ENCODE assay signal across 25 mouse cellular contexts in the genomic region with DNA sequence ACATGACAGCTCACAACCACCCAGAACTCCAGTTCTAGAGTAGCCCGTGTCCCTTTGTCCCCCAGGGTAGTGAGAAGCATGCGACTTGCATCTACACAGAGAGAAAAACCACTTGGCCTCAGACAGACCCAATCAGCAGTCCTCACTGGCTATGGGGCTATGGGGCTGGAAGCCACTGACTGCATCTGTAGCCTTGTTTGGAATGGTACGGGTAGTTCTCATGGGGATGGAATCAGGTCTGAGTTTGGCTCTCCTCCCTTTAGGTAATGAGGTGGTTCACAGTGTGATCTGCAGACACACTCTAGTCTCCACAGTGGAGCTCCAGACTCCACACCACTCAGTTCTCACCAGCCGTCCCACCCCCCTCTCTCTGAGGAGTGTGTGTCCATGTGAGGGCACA. TPM values are rescaled to one million over a fixed set of nuclear protein-coding genes. Genes with fewer than 3 reads are reported as not detected.
DNase-seq lines count a peak whose midpoint lies in the region; ATAC-seq and TF ChIP-seq lines count a peak whose summit lies in the region.
"Had no signal": no experiment of that assay in that cellular context is flagged by ENCODE, and none has a peak within 500 bp of the region (broad histone marks: within the 10 kb centered on the region; RNA-seq: fewer than 3 reads in every experiment).

No protein-coding gene starts in this region.

- H3K9me3 ChIP-seq in heart, embryonic 11.5 days (replicated peaks; ENCODE audit: control insufficient read depth, low read length), result no peaks in the 10 kb centered on the region
- H3K9me3 ChIP-seq in heart, embryonic 15.5 days (replicated peaks), result no peaks in the 10 kb centered on the region
- no peaks in the 10 kb centered on the region for H3K9me3 ChIP-seq in liver, embryonic 11.5 days (ENCODE audit: control insufficient read depth, low read length)
- H3K9me3 ChIP-seq: embryonic facial prominence, embryonic 10.5 days; embryonic facial prominence, embryonic 12.5 days; forebrain, embryonic 13.5 days; G1E had no signal

- no peak for ATAC-seq in heart, embryonic 11.5 days (replicated peaks; ENCODE audit: insufficient number of reproducible peaks, low FRiP score, low TSS enrichment)
- ATAC-seq in heart, embryonic 15.5 days (replicated peaks; ENCODE audit: insufficient number of reproducible peaks, insufficient read depth, low FRiP score, low read depth), result no peak
- no peak for ATAC-seq in liver, embryonic 11.5 days (replicated peaks; ENCODE audit: low FRiP score)
- ATAC-seq: activated CD4-positive, CD25-positive, alpha-beta regulatory T cell, adult 4 months; CD4-positive, CD25-positive, alpha-beta regulatory T cell, adult 4 months; forebrain, embryonic 13.5 days; Patski had no signal

- H3K4me2 ChIP-seq in heart, embryonic 11.5 days, result no peak overlapping the region
- H3K4me2 ChIP-seq in heart, embryonic 15.5 days, result no peak overlapping the region
- no peak overlapping the region for H3K4me2 ChIP-seq in liver, embryonic 11.5 days
- H3K4me2 ChIP-seq: embryonic facial prominence, embryonic 12.5 days; forebrain, embryonic 13.5 days had no signal

- peak; percentile 20 for DNase-seq in gastrocnemius, adult 2 months
- DNase-seq in gastrocnemius, adult 8-10 months (ENCODE audit: low spot score in 2 of 2), result no peak
- DNase-seq in heart, adult 2 months, result peak in 1 of 2 experiments; percentile 24
- no peak for DNase-seq in heart, adult 9 months (ENCODE audit: low spot score in 2 of 2)
- DNase-seq in liver, adult 2 months (ENCODE audit: extremely low read depth, low read depth, low spot score), result no peak
- DNase-seq in liver, embryonic 11.5 days (ENCODE audit: low spot score), result no peak
- DNase-seq: adrenal gland, adult 8-10 months; adrenal gland, postnatal 14 days; adrenal gland, postnatal 36 days; B cell, adult 2 months; cerebellum, adult 11-12 months; cerebellum, adult 2 months; cerebellum, adult 9-10 months; cerebellum, postnatal 10 days; cerebellum, postnatal 25 days had no signal

- intact Hi-C loops in gastrocnemius, adult 2 months (cut with DNase I), result loop anchor here (10.0 kb wide), 1 partner anchor 308 kb away; no protein-coding TSS in a partner anchor
- intact Hi-C loops in heart, adult 2 months (cut with DNase I), result loop anchor here (5.0 kb wide), 1 partner anchor 311 kb away; no protein-coding TSS in a partner anchor

- TF ChIP-seq CTCF in gastrocnemius, adult 2 months (IDR thresholded peaks at IDR 0.05), result no peak
- TF ChIP-seq CTCF in heart, adult 2 months (IDR thresholded peaks at IDR 0.05), result no peak
- TF ChIP-seq CTCF in liver, adult 2 months (IDR thresholded peaks at IDR 0.05; ENCODE audit: low read depth, low read length), result no peak

- H3K27me3 ChIP-seq in heart, adult 2 months (ENCODE audit: control insufficient read depth, insufficient read depth, low read length), result no peaks in the 10 kb centered on the region
- no peaks in the 10 kb centered on the region for H3K27me3 ChIP-seq in heart, embryonic 11.5 days (ENCODE audit: control insufficient read depth, insufficient read depth, low read length)
- H3K27me3 ChIP-seq in heart, embryonic 15.5 days, result no peaks in the 10 kb centered on the region
- no peaks in the 10 kb centered on the region for H3K27me3 ChIP-seq in liver, adult 2 months (ENCODE audit: control insufficient read depth, insufficient read depth, low read length)
- no peaks in the 10 kb centered on the region for H3K27me3 ChIP-seq in liver, embryonic 11.5 days (replicated peaks; ENCODE audit: control insufficient read depth, insufficient read depth, low read length)
- H3K27me3 ChIP-seq: CH12.LX; embryonic facial prominence, embryonic 12.5 days; forebrain, embryonic 13.5 days; Patski had no signal

- no peak for TF ChIP-seq POLR2A in heart, adult 2 months (IDR thresholded peaks at IDR 0.05; ENCODE audit: insufficient read depth, low read depth, low read length)
- TF ChIP-seq POLR2A in liver, adult 2 months (IDR thresholded peaks at IDR 0.05; ENCODE audit: extremely low read depth, insufficient read depth, low read length), result no peak

- 86% methylated on average over 4 of the region's 4 CpGs for WGBS in heart, adult 2 months
- WGBS in heart, embryonic 11.5 days (ENCODE audit: insufficient replicate concordance), result 88% methylated on average over 4 of the region's 4 CpGs
- 90% methylated on average over 4 of the region's 4 CpGs for WGBS in heart, embryonic 15.5 days
- WGBS in liver, adult 2 months, result 96% methylated on average over 4 of the region's 4 CpGs
- 96% methylated on average over 4 of the region's 4 CpGs for WGBS in liver, embryonic 11.5 days

- no peak overlapping the region for H3K9ac ChIP-seq in heart, adult 2 months (ENCODE audit: low read depth, low read length)
- H3K9ac ChIP-seq in heart, embryonic 11.5 days (ENCODE audit: low read depth, low read length), result no peak overlapping the region
- no peak overlapping the region for H3K9ac ChIP-seq in heart, embryonic 15.5 days
- no peak overlapping the region for H3K9ac ChIP-seq in liver, adult 2 months (ENCODE audit: low read depth, low read length)
- H3K9ac ChIP-seq in liver, embryonic 11.5 days (ENCODE audit: low read depth, low read length), result no peak overlapping the region
- H3K9ac ChIP-seq: embryonic facial prominence, embryonic 12.5 days; forebrain, embryonic 13.5 days had no signal

- no peaks in the 10 kb centered on the region for H3K79me2 ChIP-seq in heart, adult 2 months (replicated peaks; ENCODE audit: control insufficient read depth, insufficient read depth, low read length)
- no peaks in the 10 kb centered on the region; the same call in 1 of the 2 replicates for H3K79me2 ChIP-seq in liver, adult 2 months (ENCODE audit: control insufficient read depth, insufficient read depth, low read length)

- H3K27ac ChIP-seq in gastrocnemius, adult 2 months, result peak overlapping the region; percentile 92
- H3K27ac ChIP-seq in heart, adult 2 months, result peak overlapping the region; percentile 89
- no peak overlapping the region for H3K27ac ChIP-seq in heart, embryonic 11.5 days (ENCODE audit: low read depth, low read length)
- 0 out of 2 replicates have a peak overlapping the region, but pooled peaks have one; percentile 29 for H3K27ac ChIP-seq in heart, embryonic 15.5 days
- H3K27ac ChIP-seq in liver, adult 2 months (replicated peaks; ENCODE audit: insufficient read depth, low read depth, low read length), result peak overlapping the region; percentile 79
- H3K27ac ChIP-seq in liver, embryonic 11.5 days (ENCODE audit: low read depth, low read length), result no peak overlapping the region
- H3K27ac ChIP-seq: embryonic facial prominence, embryonic 10.5 days; embryonic facial prominence, embryonic 12.5 days; forebrain, embryonic 13.5 days had no signal

- TF ChIP-seq EP300 in heart, adult 2 months (IDR thresholded peaks at IDR 0.05; ENCODE audit: insufficient read depth, low read depth, low read length), result no peak

- no peaks in the 10 kb centered on the region; the same call in 1 of the 2 replicates for H3K36me3 ChIP-seq in heart, adult 2 months (ENCODE audit: control insufficient read depth, insufficient read depth, low read length)
- peaks cover 52% of the 10 kb centered on the region for H3K36me3 ChIP-seq in heart, embryonic 11.5 days (ENCODE audit: control insufficient read depth, insufficient read depth, low read length)
- H3K36me3 ChIP-seq in heart, embryonic 15.5 days, result peaks cover 62% of the 10 kb centered on the region
- H3K36me3 ChIP-seq in liver, adult 2 months (ENCODE audit: control insufficient read depth, insufficient read depth, low read length), result peaks cover 15% of the 10 kb centered on the region; the same call in 1 of the 2 replicates
- H3K36me3 ChIP-seq in liver, embryonic 11.5 days (ENCODE audit: control insufficient read depth, insufficient read depth, low read length), result peaks cover 56% of the 10 kb centered on the region

- H3K4me1 ChIP-seq in heart, adult 2 months (ENCODE audit: control insufficient read depth, insufficient read depth, low read length), result peaks cover 4% of the 10 kb centered on the region
- no peaks in the 10 kb centered on the region for H3K4me1 ChIP-seq in heart, embryonic 11.5 days (ENCODE audit: control insufficient read depth, insufficient read depth, low read length)
- peaks cover 8% of the 10 kb centered on the region for H3K4me1 ChIP-seq in heart, embryonic 15.5 days (replicated peaks)
- H3K4me1 ChIP-seq in liver, adult 2 months (ENCODE audit: control insufficient read depth, insufficient read depth, low read length), result peaks cover 6% of the 10 kb centered on the region; the same call in 1 of the 2 replicates
- H3K4me1 ChIP-seq in liver, embryonic 11.5 days (replicated peaks; ENCODE audit: control insufficient read depth, insufficient read depth, low read length), result peaks cover 3% of the 10 kb centered on the region
- H3K4me1 ChIP-seq: embryonic facial prominence, embryonic 10.5 days; forebrain, embryonic 13.5 days had no signal

- H3K4me3 ChIP-seq in gastrocnemius, adult 2 months, result no peak overlapping the region
- no peak overlapping the region for H3K4me3 ChIP-seq in heart, adult 2 months
- H3K4me3 ChIP-seq in heart, embryonic 11.5 days (ENCODE audit: low read depth, low read length), result no peak overlapping the region
- no peak overlapping the region for H3K4me3 ChIP-seq in heart, embryonic 15.5 days
- no peak overlapping the region for H3K4me3 ChIP-seq in liver, adult 2 months (ENCODE audit: insufficient read depth, low read depth, low read length)
- no peak overlapping the region for H3K4me3 ChIP-seq in liver, embryonic 11.5 days (ENCODE audit: low read depth, low read length)
- H3K4me3 ChIP-seq: embryonic facial prominence, embryonic 10.5 days; embryonic facial prominence, embryonic 12.5 days; forebrain, embryonic 13.5 days had no signal

RNA-seq across cellular contexts. Expression of a gene that starts 12.5 kb away (rescaled TPM):
- 100 to 1,000 TPM in 1 of 2 experiments, 10 to 100 TPM in 1; 84.2 to 104 TPM for total RNA-seq in gastrocnemius, adult 2 months (2021)
- 10 to 100 TPM; 78.9 to 93.4 (median 89.2) TPM for total RNA-seq in gastrocnemius, adult 8-10 months (2022)
- 100 to 1,000 TPM; 128 to 140 TPM for total RNA-seq in heart, adult 2 months (2021)
- 99.4 and 99.6 TPM in 2 replicates for polyA plus RNA-seq in heart, adult 2 months (2012; rRNA removed)
- polyA plus RNA-seq in heart, embryonic 11.5 days (2014; fragmentation: Nextera tagmentation; extraction: Ambion mirVana), result 118 and 123 TPM in 2 replicates
- polyA plus RNA-seq in heart, embryonic 15.5 days (2015; fragmentation: Nextera tagmentation; extraction: Ambion mirVana), result 118 and 121 TPM in 2 replicates
- total RNA-seq in liver, adult 2 months (2014; rRNA removed), result 33.3 and 38.3 TPM in 2 replicates
- polyA plus RNA-seq in liver, adult 2 months (2012; rRNA removed), result 44.6 and 54.8 TPM in 2 replicates
- polyA plus RNA-seq in liver, embryonic 11.5 days (2014; fragmentation: Nextera tagmentation; extraction: Ambion mirVana), result 141 and 143 TPM in 2 replicates

RNA-seq across cellular contexts. Expression of a gene that starts 20.7 kb away (rescaled TPM):
- total RNA-seq in gastrocnemius, adult 2 months (2021), result under 1 TPM; 0.47 to 0.61 TPM
- under 1 TPM in 3 of 4 experiments, not detected in 1; 0.34 to 0.58 (median 0.40) TPM for total RNA-seq in gastrocnemius, adult 8-10 months (2022)
- 1 to 10 TPM; 1.0 to 1.4 TPM for total RNA-seq in heart, adult 2 months (2021)
- polyA plus RNA-seq in heart, adult 2 months (2012; rRNA removed), result 1.7 and 2.4 TPM in 2 replicates
- 6.1 and 6.7 TPM in 2 replicates for polyA plus RNA-seq in heart, embryonic 11.5 days (2014; fragmentation: Nextera tagmentation; extraction: Ambion mirVana)
- polyA plus RNA-seq in heart, embryonic 15.5 days (2015; fragmentation: Nextera tagmentation; extraction: Ambion mirVana), result 5.8 and 6.9 TPM in 2 replicates
- total RNA-seq in liver, adult 2 months (2014; rRNA removed), result 0.83 and 1.3 TPM in 2 replicates
- 0.85 and 0.93 TPM in 2 replicates for polyA plus RNA-seq in liver, adult 2 months (2012; rRNA removed)
- 2.0 TPM in 2 replicates for polyA plus RNA-seq in liver, embryonic 11.5 days (2014; fragmentation: Nextera tagmentation; extraction: Ambion mirVana)
- total RNA-seq: G1E had no signal
- polyA plus RNA-seq: G1E had no signal

RNA-seq across cellular contexts. Expression of a gene that starts 30.1 kb away (rescaled TPM):
- total RNA-seq in gastrocnemius, adult 2 months (2021), result 10 to 100 TPM; 20.8 to 25.1 TPM
- total RNA-seq in gastrocnemius, adult 8-10 months (2022), result 10 to 100 TPM; 14.1 to 26.9 (median 18.9) TPM
- total RNA-seq in heart, adult 2 months (2021), result 10 to 100 TPM; 17.1 to 24.1 TPM
- polyA plus RNA-seq in heart, adult 2 months (2012; rRNA removed), result 21.0 and 27.1 TPM in 2 replicates
- polyA plus RNA-seq in heart, embryonic 11.5 days (2014; fragmentation: Nextera tagmentation; extraction: Ambion mirVana), result 38.8 and 39.8 TPM in 2 replicates
- polyA plus RNA-seq in heart, embryonic 15.5 days (2015; fragmentation: Nextera tagmentation; extraction: Ambion mirVana), result 31.4 and 34.4 TPM in 2 replicates
- 3.7 and 5.5 TPM in 2 replicates for total RNA-seq in liver, adult 2 months (2014; rRNA removed)
- 9.9 and 12.9 TPM in 2 replicates for polyA plus RNA-seq in liver, adult 2 months (2012; rRNA removed)
- 37.2 and 41.2 TPM in 2 replicates for polyA plus RNA-seq in liver, embryonic 11.5 days (2014; fragmentation: Nextera tagmentation; extraction: Ambion mirVana)

RNA-seq across cellular contexts. Expression of a gene that starts 37.5 kb away (rescaled TPM):
- total RNA-seq in gastrocnemius, adult 2 months (2021), result 10 to 100 TPM; 52.7 to 55.2 TPM
- total RNA-seq in gastrocnemius, adult 8-10 months (2022), result 10 to 100 TPM; 37.0 to 43.9 (median 40.3) TPM
- 10 to 100 TPM; 55.2 to 57.3 TPM for total RNA-seq in heart, adult 2 months (2021)
- polyA plus RNA-seq in heart, adult 2 months (2012; rRNA removed), result 94.4 and 132 TPM in 2 replicates
- polyA plus RNA-seq in heart, embryonic 11.5 days (2014; fragmentation: Nextera tagmentation; extraction: Ambion mirVana), result 24.9 and 28.6 TPM in 2 replicates
- 33.8 and 36.8 TPM in 2 replicates for polyA plus RNA-seq in heart, embryonic 15.5 days (2015; fragmentation: Nextera tagmentation; extraction: Ambion mirVana)
- total RNA-seq in liver, adult 2 months (2014; rRNA removed), result 25.3 and 26.4 TPM in 2 replicates
- polyA plus RNA-seq in liver, adult 2 months (2012; rRNA removed), result 35.8 and 63.0 TPM in 2 replicates
- polyA plus RNA-seq in liver, embryonic 11.5 days (2014; fragmentation: Nextera tagmentation; extraction: Ambion mirVana), result 26.1 and 31.1 TPM in 2 replicates

Comparison
In these comparisons a context has a peak if more than half of its experiments do, and no peak if none do; other contexts are left out.
1. H3K27ac ChIP-seq: peak in gastrocnemius, adult 2 months (single experiment), heart, adult 2 months (single experiment), heart, embryonic 15.5 days (single experiment) and liver, adult 2 months (single experiment); none in heart, embryonic 11.5 days (single experiment) and liver, embryonic 11.5 days (single experiment).